Mouse (Mus musculus) lung, postnatal 0 days (tissue): ENCODE measurements at regions not wholly inside any gene's neighbourhood (a gene's known extent, or its start where the extent isn't known, plus 50 kb on each side); places are given as distances from the start of the nearest gene placed in this dataset.

Experiments used
- CTCF ChIP-seq: IDR thresholded peaks from 2 replicates; pipeline ENCODE4 v1.5.1; 2016; ENCODE audit warnings: antibody characterized with exemption, mild to moderate bottlenecking
- EP300 ChIP-seq: IDR thresholded peaks from 2 replicates; pipeline ENCODE4 v1.6.1; 2016; ENCODE audit warnings: antibody characterized with exemption, mild to moderate bottlenecking, control low read depth

- no peak for TF ChIP-seq CTCF
- TF ChIP-seq EP300 = 0 out of 2 replicates have a peak, but pooled peaks have one; percentile 9
These were observed 238.4 kb downstream of the Uaca start for GRCm38 (mm10) chr9:61032448-61033433.
